Mouse (Mus musculus) urinary bladder, adult 2 months (tissue): ENCODE data around the gene Plac9b. TPM values are rescaled to one million over a fixed set of nuclear protein-coding genes. Genes with fewer than 3 reads are reported as not detected.
"Not testable (repeated sequence)": the region's sequence is repeated elsewhere in the genome, so short reads cannot be mapped to it uniquely, and the experiment has no call there.

Source experiments
- DNase-seq: peaks from one replicate; pipeline ENCODE4 v3.0.0; 2022; ENCODE audit warnings: low spot score
- polyA plus RNA-seq: library from polyadenylated mRNA; depleted of rRNA; stranded (reverse); fragments of >200 nt; gene quantifications from 2 replicates; pipeline ENCODE4 v1.2.3, GENCODE M21; 2012; rRNA removed

Plac9b gene
- polyA plus RNA-seq = 92.7 and 96.0 TPM in 2 replicates

DNA sequence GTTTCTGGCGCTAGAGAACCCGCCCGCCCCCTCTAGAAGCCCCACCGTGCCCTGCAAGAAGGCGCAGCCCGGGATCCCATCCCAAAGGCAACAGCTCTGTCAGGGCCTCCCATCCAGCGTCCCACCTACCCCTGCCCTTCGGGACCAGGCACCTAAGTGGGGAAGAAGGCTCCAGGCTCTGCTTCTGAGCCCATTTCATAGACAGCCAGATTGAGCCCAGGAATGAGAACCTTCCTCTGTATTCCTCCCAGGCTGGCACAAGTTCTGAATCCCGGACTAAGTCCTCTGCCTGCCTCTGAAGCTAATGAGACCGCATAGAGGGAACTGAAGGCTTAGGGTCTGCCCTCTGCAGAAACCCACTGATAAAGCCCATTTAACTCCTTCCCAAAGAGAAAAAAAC is at the start of gene Plac9b:
Gene Plac9b (minus strand): TSS at position 101 of the 400 bp plus-strand sequence.
- not testable (repeated sequence) for DNase-seq

DNA sequence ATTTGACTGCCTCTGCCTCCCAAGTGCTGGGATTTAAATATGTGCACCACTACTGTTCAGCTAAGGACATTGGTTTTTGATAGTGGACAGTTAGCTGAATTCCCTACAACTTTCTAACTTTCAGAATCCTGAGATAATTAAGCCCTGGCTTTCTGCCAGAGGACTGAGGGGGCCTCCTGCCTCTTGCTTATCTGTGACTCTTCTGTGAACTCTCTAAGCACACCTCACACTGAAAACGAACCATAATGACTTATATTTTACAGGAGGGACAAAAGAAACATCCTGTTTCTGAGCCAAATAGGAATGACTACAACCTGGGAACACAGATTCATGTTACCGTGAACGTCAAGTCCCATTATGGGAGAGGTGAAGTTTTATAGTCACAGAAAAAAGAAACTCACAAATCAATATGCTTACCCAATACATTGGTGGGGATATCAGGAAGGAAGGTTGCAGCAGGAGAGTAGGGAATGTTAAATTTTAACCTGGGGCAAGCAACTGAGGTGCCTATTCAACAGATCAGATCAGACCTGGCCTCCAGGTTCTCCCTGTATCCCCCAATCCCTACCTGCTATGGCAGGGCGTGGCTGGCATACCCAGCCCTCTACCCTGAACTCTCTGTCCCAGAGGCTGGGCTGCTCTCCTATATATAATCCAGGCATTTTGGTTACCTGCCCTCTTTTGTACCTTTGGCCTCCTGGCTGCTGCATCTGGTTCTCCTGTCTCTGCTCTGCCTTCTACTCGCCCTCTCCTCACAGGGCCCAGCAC is 34.1 kb upstream of the Plac9b start:
- DNase-seq = not testable (repeated sequence)

DNA sequence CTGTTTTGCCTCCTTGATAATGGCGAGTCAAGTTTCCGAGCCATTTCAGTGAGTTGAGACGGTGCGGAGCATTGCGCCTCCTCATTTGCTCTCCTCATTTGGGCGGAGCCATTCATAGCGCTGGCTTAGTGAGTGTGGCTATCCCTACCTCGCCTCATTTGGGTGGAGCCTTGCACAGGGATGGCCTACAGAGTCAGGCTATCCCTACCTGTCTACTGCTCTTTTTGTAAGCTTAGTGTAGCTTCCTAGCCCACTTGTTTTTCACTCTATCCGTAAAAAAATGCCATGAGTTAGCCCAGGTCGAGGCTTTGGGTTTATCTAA is 24.6 kb upstream of the Plac9b start, which contains the start of gene Tmem254b:
Gene Tmem254b (minus strand): TSS at position 116 of the 322 bp plus-strand sequence.
- not testable (repeated sequence) for DNase-seq

DNA sequence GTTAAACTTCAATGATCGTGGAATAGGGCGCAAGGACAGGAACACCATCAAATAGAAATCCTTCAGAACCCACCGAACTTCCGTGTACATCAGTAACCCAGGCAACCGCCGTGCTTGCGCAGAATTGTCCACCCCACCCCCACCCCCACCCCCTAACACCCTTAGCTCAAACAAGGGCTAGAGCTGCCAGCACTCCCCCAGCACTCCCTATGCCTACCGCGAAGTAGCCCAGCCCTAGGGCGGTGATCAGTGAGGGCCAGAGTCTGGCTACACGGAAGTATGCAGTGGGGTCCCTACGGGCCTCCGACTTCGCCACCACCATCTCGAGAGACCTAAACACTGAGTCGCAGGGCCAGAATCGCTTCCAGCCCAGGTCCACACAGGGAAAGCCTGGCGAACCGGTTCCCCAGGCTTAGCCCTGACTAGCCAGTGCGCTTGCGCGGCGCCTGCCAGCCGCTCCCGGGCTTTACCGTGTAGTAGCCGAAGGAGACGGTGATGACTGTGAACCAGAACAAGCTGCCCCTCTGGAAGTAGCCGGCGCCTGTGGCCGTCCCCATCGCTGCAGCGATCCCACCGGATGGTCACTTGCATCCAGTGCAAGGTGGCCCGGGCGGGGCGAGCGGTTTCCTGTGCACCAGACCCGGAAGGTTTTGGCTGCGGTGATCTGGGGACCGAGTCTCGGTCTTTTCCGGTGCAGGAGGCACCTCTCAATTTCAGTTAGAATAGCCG is 24.1 kb upstream of the Plac9b start:
- not testable (repeated sequence) for DNase-seq

DNA sequence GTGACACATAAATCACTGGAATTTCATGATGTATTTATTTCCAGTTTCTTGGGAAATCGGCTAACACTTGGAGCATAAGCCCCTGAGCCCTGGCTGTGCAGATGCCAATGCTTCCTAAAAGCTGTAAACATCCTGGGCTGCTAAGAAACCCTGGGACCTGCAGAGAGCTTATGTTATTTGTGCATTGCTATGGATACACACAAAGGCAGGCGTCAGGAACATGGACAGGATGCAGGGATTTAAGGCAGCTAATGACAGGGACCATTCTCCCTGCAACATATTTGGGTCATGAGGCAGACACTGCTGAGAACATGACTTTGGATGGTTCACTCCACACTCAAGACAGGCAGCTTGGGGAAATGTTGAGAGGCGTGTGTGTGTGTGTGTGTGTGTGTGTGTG is 15.6 kb upstream of the Plac9b start:
- not testable (repeated sequence) for DNase-seq

DNA sequence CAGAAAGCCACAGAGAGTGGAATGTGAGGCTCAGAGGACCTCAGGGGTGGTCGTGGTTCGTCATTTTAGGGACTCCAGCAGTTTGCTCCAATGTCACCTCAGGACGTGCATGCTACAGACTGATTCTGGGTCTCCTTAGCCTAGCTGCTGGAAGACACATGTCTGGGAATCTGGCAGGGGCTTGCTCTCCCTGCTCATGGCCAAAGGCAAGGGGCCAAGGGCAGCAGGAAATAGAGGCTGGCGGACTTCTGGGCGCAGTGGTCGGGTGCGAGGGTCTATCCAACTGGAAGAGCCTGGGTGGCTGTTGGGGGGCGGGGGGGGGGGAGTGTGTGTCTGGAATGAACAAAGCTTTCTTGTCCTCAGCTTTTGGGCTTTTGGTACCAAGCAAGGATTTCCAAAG is 6.1 kb upstream of the Plac9b start:
- DNase-seq = not testable (repeated sequence)

DNA sequence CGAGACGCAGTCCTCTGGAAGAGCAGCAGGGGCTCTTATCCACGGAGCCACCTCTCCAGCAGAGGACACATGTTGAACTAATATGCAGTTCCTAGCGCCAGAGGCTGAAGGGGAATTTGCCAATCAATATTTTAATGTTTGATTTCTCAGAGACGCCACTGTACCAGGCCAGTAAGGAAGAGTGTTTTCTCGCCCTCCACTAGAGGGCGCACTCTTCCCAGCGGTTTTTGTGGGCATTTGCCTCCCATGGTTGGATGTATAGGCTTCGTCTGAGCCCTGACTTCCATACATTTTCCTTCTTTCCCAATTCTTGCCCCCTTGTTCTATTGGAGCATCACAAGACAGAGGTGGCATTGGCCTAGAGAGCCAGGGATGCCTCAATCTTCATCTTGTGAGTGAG is 4.4 kb upstream of the Plac9b start:
- not testable (repeated sequence) for DNase-seq

DNA sequence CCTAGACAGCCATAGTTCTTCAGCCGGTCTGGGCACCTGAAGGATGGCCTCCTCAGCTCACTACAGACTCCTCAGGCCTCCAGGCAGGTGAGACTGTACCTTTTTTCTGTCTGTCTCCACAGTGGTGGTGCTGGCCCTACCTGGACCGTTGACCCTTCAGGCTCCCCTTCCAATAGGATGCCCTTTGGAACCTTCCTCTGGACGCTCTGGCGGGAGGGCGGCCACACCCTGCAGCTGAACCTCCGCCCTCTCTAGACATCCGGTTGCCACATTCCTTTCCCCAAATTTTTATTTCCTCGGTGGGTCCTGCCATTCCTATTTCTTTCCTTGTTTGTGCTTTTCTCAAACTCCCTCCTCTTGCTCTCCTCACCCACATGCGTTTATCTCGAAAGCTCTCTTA is 620 bp downstream of the Plac9b start:
- not testable (repeated sequence) for DNase-seq

DNA sequence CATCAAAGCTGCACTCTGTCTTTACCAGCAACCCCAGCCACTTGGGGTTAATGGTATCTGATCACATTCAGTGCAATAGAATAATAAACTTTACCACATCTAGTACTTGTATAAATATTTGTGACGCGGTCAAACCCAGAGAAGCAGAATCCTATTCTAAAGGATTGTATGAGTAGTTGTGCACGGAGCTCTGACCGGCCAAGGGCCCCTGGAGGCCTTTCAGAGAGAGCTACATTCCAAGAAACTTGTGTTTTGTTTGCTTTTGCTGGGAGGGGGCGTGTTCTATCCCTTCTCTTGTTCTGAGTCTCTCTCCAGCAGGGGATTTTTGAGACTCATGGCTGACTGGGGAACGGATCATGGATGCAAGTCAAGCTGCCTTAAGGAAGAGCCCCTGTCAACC is 7.3 kb downstream of the Plac9b start:
- DNase-seq = not testable (repeated sequence)

DNA sequence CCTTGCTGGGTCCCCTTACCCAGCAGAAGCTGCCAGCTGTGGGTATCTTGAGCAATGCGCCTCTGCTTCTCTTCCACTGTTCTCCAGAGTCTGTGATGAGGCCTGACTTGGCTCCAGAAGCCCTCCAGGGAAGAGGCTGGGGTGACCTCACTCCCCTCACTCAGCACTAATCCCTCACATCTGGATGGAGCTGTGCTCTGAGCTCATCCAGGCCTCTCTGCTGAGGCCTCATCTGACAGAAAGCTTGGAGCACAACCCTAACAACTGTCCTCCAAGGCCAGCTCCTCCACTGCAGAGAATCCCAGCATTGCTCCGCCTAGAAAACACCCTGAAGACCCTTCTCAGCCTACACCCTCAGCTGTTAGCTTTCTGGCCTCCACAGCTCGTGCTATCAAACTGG is 8.3 kb downstream of the Plac9b start:
- DNase-seq = not testable (repeated sequence)

DNA sequence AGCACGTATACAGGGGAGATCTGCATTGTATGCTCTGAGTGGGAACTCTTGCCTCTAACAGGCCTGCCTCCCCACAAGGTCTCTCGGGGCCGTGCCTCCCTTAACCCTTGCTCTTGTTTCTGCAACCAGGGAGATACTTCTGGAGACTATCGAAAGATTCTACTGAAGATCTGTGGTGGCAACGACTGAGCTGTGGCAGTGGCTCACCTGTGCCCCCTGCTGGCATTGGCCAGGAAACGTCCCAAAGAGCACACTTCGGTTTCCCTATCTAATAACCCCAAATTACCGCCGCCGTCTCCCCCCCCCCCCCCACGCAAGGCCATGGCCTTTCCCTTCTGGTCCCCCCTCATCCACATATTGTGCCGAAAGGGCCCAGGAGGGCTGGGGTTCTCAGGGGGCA is 17.0 kb downstream of the Plac9b start:
- DNase-seq = not testable (repeated sequence)

DNA sequence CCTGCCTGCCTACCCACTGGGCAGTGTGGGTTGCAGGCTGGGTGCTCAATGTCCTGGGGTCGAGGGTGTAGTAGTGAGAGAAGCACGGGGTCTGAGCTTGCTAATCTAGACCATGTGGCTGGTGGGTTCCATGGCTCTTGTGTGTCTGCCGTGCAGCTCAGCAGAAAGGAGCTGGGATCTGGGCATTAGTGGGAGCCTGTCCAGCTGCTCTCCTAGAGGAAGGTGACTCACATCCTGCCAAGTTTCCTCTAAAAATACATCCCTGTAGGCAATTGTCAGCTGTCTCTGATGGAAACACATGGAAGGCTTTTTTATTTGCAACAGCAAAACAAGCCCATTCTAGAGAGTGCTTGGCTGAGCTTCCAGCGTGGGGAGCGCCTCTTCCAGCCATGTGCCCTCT is 19.9 kb downstream of the Plac9b start:
- DNase-seq = not testable (repeated sequence)

DNA sequence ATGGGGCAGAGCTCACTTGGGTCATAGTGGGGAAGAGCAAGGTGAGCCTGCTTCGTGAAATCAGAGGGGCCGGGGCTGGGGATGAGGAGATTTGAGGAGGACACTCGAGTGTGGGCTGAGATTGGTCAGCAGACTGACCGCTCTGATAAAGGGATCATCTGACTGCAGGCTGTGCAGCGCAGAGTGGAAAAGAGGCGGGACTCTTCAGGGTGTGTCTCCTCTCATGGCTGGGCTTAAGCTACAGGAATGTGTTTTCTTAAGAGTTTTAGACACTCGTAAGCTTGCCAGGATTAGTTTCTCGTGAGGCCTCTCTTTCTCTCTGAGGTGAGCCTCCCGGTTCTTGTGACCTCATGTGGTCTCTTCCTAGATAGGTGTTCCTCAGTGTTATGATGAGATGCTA is 21.1 kb downstream of the Plac9b start:
- not testable (repeated sequence) for DNase-seq

DNA sequence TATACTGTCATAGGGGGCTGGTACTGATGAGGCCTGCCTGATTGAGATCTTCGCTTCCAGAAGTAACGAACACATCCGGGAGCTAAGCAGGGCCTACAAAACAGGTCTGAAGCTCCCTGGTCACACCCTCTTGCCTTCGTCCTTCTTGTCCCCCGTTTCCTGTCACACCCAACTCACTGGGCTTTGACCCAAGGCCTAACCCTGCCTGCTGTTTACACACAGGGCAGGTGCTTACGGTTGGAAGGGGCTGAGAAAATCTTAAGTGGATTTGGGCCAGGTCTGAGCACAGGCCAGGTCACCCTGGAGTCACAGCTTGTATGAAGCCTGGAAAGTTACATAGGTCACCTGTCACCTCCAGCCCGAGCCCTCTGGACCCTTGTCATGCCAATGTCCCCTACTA is 26.2 kb downstream of the Plac9b start:
- not testable (repeated sequence) for DNase-seq

DNA sequence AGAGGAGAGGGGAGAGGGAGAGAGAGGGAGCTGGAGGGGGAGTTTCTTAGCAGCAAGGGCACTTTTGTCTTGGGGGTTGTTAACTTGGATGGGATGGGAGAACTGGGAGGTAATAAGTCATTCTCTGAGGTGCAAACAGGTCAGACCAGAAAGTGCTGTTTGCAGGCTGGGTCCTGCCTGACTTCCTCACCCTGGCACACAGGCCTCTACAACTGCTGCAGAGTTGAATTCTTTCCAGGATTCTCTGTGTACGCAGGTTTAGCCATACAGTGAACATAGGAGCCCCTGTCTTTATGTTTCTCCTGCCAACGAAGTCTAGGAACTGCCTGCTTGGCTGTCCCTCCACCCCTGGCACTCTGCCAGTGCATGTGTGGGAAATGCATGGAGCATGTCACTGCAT is 35.2 kb downstream of the Plac9b start:
- not testable (repeated sequence) for DNase-seq

DNA sequence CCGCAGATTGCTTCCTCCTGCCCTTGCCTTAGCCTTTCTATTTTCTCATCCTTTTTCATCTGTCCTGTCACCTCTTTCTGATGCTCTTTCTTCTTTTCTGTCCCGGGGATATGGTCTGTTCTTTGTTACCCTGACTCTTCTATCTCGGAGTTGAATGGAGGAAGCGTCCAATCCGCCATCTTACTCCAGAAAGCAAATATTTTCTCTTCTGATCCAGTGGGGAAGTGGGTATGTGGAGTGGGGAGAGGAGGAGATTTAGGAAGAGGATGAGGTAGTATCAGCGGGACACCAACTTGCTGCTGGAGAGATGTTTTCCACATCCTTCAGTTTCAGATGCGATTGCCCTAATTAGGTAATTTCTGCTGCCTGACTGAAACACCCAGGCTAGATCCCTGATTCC is 63.2 kb downstream of the Plac9b start:
- not testable (repeated sequence) for DNase-seq

DNA sequence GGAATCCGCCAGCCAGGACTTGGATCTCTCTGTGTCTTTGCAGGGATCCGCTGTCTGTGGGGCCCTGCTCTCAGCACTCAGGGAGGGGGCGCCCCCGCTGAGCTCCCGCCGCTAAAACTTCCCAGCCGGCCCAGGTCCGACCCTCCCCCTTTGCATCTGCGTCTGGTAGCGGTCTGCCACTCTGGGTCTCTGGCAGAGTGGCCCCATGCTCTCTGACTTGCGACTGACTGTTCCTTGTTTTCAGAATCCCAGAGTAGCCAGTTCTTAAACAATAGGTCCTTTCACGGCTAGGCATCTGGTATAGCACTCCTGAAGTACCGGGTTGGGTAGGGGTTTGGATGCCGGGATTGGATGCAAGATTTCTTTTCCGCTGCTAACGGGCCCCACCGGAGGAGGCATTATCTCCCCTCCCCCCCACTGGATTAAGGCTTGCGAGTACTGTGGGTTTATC is 63.7 kb downstream of the Plac9b start:
- not testable (repeated sequence) for DNase-seq

DNA sequence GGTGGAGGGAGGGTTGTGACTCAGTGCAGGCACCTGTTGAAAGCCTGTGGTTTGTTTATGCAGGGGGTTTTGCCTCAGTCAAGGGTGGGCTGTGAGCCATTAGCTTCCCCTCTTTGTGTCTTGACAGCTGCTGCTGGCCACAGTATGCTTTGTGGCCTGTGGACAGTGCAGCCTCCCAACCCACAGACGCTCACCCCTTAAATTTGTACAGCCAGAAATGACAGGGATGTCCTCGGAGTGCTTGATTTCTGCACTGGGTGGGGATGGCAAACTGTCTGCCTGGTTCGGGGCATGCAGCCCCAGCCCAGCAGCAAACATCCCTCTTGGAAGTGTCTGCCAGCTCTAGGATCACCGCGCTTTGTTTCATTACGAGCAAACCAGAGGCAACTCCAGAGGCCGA is 64.1 kb downstream of the Plac9b start, which contains the start of gene Duxbl2:
Gene Duxbl2 (plus strand): TSS at position 200 of the 400 bp plus-strand sequence.
- not testable (repeated sequence) for DNase-seq

Other genes starting within 250 kb of the Plac9b start
- gene Cphx1, start 244.2 kb downstream of the Plac9b start, polyA plus RNA-seq = not detected in 2 replicates
- 1.7 and 2.4 TPM in 2 replicates for gene Duxbl1, start 203.9 kb downstream of the Plac9b start, polyA plus RNA-seq
- gene Gm9780, start 139.8 kb downstream of the Plac9b start, polyA plus RNA-seq = 165 and 279 TPM in 2 replicates
- 16.9 and 24.6 TPM in 2 replicates for gene Tmem254c, start 115.1 kb downstream of the Plac9b start, polyA plus RNA-seq
- gene Cphx2, start 101.0 kb downstream of the Plac9b start, polyA plus RNA-seq = not detected in 2 replicates
- not detected in 2 replicates for gene Cphx3, start 100.2 kb downstream of the Plac9b start, polyA plus RNA-seq
- 0.25 TPM in 1 of 2 replicates, not detected in the other for gene Duxbl2, start 64.1 kb downstream of the Plac9b start, polyA plus RNA-seq
- 31.2 and 32.9 TPM in 2 replicates for gene Tmem254b, start 24.6 kb upstream of the Plac9b start, polyA plus RNA-seq
- 1.4 and 1.7 TPM in 2 replicates for gene Duxbl3, start 75.5 kb upstream of the Plac9b start, polyA plus RNA-seq